Mouse (Mus musculus) mouse embryonic stem cell (cell line): Measurements from ENCODE around the gene Ldb2.

Source experiments
- in situ Hi-C, 2 experiments: fragments of 300-500 bp; cut with MboI; formaldehyde crosslinking; loops; 1 replicate in 1 of 2; 3 replicates in 1 of 2; pipeline ENCODE4 v1.14.3; 2019 to 2020; ENCODE audit warnings: low sequenced_read_pairs in 2 of 2, low pct_unique_long_range_greater_than_20kb in 1 of 2, mixed read lengths in 1 of 2; ENCODE audit not compliant: unreplicated experiment in 1 of 2

Gene Ldb2

DNA sequence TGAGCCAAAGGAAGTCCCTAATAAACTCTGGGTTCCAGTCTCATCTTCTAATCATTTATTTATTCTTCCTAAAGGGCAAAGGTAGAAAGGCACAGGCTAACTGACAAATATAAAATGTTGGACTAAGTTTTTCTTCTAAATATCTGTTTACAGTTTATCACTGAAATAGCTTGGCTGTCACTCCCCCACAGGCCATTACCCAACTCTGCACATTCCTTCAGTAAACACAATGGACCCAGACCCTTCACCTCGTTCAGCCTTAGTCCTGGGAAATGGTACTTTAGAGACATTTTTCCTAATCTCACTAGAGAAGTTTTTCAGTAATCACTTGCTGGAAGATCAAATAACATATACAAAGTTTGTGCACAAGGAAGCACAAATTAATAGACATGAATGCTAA lies 210.2 kb downstream of the Ldb2 start:
- in situ Hi-C loops: no loop called here

DNA sequence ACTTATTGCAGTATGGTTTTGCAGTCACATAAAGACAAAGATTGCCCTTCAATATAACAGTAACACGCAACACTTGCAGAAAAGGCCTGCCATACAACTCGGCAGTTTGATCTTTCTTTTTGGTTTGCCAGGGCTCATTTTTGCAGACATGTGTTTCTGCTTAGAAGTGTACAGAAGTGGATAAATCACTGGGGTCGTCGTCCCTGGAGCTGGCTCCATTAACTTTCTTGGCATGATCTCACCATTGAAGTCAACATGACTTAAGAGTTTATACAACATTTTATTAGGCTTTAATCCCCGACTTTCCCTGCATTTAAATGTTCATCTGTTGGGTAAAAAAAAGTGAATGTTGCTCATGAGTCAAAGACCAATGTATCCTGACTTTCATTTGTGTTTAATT lies 212.9 kb downstream of the Ldb2 start:
- in situ Hi-C loops: no loop called here

DNA sequence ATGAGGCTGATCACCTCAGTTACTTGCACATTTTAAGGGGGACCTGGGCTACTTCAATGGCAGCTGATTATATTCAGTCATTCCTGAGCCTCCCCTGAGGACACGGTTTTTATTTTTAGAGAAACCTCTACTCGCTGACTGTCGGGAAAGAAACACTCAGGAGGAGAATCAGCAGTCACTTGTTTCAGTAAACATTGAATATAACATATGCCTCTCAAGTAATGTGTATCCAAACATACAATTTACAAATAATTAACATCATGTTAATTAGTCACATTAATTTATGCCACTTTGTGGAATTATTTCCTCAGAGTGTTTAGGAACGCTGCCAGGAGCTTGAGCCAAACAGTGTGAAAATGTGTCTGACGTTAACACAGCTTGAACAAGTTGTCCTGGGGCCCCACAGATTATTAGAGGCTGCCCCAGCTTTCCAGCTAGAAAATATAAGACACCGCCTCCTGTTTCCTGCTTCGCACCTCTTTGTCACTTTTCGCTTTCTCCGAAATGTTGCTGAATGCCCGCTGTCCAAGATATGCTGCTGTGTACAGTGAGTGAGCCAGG lies 219.5 kb downstream of the Ldb2 start:
- in situ Hi-C loops: no loop called here

DNA sequence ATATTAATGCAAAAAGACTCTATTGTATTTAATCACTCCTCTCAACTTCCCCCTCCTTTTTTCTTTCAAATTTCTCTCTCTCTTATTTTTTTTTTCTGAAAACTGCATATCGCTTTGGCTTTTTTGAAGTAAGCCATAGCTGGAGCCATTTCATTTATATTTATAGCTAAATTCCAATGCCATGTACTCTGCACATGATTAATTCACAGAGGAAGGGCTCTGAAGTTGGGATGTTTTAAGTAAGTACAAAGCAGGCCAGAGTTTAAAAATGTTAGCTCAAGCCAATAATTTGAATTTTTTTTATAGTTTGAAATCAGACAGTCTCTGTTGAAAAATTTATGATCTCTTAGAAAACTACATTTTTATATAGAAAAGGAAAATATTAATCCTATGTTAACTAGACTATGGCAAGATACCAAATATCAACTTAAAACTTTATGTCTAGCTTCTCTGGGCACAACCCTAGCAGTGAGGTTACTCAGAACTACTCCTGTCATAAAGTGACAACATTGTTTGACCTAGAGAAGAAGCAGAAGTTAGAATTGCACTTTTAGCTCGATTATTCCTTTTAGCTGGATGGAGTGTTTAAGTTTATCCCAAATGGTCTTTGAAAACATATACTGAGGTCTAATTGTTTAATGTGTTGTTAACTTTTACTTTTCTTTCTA lies 222.7 kb downstream of the Ldb2 start:
- in situ Hi-C loops: no loop called here

DNA sequence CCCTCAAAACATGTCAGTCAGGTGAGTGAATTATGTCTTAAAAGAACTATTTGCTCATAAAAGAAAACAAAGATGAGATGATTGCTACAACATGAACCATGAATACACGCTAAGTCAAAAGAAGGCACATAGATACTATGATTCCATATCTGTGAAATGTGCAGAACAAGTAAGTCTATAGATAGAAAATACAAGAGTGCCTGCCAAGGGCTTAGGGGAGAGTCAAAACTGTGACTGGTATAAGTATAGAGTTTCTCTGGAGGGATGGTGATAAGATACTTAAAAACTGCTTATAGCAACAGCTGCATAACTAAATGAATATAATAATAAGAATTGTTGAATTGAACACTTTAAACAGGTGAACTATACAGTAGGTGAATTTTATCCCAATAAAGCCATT lies 224.8 kb downstream of the Ldb2 start:
- in situ Hi-C loops: no loop called here

DNA sequence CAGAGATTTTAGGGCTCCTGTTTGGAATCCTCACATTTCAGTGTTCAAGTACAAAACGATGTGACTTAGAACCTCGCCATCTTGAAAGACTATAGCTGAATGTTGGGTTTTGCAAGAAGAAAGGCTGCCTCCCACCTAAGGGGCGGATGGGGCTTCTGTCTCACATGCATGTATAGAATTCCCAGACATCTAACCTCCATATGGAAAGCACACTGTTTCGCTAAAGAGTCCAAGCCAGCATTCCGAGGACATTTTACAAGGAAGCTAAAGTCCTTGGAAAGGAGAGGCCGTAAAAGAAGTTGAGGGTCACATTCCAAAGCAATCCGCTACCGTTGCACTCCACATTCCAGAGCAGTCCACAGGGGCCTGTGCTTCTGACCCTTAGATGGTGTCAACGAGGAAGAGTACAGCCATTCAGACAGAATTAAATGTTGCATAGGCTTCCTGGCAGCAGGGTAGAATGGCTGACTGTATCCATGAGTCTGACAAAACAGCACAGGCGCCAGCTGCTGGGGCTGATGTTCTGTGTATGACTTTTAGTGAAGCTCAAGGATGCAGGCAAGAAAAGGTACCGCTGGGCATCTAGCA lies 245.6 kb downstream of the Ldb2 start:
- in situ Hi-C loops: no loop called here

DNA sequence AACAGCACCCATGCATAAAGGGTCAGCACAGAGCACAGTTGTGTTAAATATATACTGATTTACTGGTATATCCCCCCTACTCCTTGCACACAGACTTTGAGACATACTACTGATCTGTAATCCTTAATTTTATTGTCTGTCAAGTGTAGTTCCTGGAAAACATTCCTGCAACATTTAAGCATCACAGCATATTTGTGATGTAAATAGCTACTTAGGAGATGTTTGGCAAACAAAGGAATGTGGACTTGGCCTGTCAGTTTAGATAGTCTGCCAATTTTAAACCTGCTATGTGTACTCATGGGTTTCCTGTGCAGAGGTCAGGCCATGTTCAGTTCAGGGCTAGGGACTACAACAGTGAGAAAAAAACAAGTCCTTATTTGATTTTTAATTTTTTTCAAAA lies 246.3 kb downstream of the Ldb2 start:
- in situ Hi-C loops: no loop called here

DNA sequence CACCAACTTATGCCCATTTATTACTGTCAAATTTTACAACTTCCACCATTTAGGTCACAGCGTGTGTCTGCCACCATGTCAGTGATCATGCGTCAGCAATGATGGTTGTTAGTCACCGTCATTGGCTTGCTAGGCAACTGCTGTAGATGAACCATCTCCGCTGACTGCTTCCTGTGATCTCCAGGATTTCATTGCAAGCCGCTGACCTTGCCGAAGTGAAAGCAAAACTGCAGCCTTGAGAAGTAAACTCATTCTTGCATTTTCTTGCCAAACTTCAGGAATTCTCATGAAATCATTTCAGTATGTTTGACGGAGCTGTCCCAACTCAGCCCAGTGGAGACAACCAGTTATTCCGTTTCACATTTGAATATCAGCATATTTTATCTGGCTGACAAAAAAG lies 247.4 kb downstream of the Ldb2 start:
- in situ Hi-C loops: no loop called here

DNA sequence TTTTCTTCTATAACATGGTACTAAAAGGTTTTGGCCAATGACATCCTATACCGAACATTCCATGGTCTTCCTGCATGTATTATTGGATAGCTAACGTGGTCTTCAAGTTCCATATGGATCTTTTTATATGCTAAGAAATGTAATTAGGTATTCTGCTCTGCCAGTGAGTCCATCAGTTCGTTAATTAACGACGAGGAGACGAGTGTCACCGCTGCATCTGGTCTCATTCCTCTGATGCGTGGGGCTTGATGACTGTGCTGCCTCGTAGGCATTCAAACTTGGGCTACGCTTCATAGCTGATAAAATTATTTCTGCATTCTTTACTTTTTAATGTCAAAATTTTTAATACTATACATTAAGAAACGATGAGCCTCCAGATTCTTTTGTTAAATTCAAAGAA lies 251.0 kb downstream of the Ldb2 start:
- in situ Hi-C loops: no loop called here

DNA sequence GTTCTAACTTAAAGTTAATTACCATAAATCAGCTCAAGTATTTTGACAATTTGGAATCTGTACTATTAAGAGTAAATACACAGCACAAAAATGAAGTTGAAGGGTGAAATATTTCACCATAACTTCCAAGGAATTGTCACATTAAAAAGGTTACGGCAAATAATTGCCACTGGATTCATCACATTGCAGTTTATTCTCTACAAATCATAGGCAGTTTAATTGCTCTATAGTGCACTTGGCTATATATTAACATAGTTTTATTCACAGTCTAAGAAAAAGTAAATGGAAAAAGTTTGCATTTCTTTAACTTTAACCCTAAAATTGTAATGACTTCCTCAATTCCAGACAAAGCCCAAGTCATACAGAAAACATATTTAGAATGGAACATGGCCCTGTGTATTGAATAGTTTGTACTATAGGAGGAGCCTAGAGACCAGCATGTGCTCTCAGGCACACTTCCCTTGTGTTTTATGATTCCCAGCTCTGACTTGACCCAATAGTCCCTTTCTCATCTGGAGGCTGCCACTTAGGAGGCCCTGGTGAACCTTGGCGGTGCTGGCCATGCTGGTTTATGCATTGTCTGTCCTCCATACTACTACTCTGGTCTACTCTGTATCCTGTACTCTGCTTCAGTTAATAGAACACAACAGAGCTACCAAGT lies 255.9 kb downstream of the Ldb2 start:
- in situ Hi-C loops: no loop called here

DNA sequence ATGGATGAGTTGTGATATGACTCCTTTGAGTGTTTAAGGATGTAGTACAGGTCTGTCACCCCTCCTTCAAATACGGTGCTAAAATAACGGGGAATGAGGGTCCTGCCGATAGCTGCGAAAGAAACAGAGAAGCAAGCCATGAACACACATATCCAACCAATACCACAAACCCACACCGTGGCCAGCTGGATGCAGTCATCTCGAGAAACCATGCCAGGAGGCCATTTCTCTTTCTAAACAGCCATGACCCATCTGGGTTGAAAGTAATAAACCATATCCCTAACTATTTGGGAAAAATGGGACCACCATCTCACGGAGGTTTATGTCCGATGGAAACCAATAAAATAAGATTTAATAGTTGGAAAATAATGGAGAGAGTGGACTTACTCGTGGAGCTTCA lies 257.7 kb downstream of the Ldb2 start:
- in situ Hi-C loops: no loop called here

DNA sequence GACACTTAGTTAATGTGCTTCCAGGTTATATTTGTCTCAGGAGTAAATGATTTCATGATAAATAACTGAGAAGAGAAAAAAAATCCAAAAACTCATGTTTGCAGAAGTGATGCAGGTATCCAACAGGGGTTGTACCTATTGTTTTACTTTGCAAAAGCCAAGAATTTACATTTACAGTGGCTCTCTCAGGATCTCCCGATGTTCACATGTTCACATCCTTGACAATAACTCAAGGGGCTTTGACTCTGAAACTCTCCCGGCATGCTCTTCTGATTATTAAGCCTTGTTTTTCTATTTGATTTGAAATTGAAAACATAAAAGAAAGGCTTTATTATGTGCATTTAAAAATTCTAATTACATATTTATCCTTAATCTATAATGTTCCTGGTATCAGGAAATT lies 260.8 kb downstream of the Ldb2 start:
- in situ Hi-C loops: no loop called here

DNA sequence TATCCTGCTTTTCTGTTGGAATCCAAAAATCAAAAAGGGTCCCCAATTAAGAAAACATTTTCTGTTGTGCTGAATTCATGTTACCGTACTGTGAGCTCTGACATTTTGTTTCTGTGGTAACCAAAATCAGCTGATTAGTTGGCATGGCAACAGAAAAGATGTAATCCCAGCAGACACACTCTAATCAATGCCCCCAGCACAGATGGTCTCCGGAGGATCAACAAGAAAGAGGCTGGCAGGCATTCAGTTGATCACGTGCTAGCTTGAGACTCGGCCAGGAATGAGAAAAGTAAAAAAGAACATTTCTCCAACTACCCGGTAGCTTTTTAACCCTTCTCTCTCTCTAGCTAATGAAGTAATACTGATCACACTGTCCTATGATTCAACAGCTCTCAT lies 261.5 kb downstream of the Ldb2 start:
- in situ Hi-C loops: no loop called here

DNA sequence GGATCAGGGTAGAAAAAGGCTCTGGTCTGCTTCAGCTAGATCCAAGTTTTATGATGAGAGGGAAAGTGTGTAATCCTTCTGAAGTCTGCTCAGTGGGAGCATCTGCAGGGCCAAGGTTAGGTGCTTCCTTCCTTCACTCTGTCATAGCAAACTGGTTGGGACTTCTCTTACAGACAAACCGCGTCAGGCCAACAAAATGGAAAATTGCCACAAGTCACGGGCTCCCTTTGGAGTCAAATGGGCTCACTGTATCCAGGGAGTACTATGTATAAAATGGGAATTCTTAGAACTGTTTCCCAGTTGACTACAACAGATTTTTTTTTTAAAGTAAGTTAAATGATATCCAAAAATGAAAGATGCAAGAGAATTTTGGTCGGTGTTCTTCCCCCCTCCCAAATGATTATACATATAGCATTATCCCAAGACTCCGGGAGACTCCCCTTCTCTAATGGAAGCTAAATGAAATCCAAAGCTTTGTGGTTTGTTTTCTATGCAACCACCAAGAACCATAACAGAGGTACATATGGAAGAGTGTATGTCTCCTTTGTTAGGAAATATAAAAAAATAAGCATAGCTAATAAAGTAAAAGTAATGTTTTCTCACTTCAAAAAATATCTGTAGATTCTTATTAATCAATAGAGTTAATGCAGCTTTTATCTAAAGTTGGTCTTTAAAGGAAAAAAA lies 262.0 kb downstream of the Ldb2 start:
- in situ Hi-C loops: no loop called here

DNA sequence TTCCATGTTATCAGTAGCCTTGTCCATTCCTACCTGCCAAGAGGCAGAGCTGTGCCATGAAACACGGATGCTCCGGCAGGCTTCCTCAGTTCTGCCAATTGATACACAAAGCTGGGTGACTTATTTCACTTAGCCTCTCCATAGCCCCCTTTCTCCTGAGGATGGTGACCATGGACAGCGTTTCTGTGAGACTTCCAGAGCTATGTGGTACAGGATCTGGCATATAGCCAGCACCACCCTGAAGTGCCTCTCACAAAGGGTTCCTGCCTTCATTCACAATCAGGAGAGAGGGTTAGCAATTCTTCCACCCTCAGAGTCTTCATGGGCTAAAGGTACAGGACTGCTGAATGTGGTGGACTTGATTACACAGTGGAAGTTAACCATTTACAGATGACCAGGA lies 270.0 kb downstream of the Ldb2 start:
- in situ Hi-C loops: no loop called here

DNA sequence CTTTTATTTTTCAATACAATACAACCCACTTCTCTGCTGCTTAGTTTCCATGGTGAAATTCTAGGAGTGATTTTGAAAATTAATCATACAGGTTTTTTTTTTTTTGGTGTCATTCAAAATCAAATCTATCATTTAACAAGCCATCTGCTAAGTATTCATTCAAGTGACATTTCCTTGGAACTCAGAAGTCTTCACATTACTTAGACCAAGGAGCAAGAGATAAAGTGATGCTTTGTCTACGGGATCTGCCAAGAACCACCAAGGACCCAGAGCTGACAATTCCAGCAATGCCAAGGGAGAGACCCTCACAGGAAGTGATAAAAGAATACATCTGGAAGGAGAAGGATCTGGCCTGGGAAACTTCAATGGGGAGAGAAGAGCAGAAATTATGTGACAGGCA lies 270.5 kb downstream of the Ldb2 start:
- in situ Hi-C loops: no loop called here

DNA sequence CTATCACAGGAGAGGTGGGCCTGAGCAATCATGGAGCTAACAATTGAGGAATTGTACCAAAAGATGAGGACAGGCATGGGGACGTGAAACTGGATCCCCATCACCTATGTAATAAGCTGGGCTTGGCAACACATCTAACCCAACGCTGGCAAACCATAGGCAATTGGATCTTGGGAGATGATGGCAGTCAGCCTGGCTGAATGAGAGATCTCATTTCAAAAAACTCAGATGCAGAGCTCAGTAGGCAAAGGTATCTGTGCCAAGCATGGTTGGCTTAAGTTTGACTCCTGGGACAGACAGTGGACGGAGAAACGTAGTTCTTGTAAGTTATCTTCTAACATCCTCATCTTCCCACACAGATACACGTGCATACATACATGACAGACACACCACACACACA lies 294.3 kb downstream of the Ldb2 start:
- in situ Hi-C loops: no loop called here

DNA sequence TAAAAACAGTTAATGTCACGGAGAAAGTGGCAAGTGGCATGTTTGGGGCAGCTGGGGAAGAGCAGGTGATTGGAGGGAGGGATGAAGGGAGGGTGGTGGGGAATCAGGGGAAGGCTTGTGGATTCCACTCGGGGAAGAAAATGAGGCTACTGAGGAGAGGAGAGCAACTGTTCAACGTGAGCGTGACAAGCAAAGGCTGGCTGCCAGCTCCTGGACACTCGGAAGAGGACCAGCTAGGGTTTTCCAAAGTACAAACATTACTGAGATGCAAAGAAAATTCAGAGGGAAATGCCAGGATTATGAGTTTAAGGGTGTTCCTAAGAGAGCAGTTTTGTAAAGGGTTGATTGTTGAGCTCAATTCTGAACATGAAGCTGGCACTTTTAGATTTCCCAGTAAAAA lies 294.7 kb downstream of the Ldb2 start:
- in situ Hi-C loops: no loop called here

DNA sequence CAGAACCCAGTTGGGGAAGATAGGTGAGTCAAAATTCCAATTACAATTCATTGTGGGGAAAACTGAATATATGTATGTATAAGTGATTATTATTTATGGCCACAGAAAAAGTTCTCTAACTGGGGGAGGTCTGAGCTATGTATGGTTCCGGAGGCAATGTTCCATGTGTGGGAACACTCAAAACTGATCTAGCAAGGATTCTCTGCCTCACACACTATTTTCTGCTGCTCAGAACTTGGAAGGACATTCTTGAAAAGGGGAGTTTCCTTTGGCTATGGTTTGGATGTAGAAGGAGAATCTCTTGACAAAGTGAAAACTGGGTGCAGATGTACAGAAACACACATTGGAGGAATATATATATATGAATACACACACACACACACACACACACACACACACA lies 301.3 kb downstream of the Ldb2 start:
- in situ Hi-C loops: no loop called here
